Mouse (Mus musculus): ENCODE data around the gene Pip4k2b. TPM values are rescaled to one million over a fixed set of nuclear protein-coding genes. Genes with fewer than 3 reads are reported as not detected.

Gene Pip4k2b
- polyA plus RNA-seq, 1 experiment from 2014 or later: 0.63 TPM

DNA sequence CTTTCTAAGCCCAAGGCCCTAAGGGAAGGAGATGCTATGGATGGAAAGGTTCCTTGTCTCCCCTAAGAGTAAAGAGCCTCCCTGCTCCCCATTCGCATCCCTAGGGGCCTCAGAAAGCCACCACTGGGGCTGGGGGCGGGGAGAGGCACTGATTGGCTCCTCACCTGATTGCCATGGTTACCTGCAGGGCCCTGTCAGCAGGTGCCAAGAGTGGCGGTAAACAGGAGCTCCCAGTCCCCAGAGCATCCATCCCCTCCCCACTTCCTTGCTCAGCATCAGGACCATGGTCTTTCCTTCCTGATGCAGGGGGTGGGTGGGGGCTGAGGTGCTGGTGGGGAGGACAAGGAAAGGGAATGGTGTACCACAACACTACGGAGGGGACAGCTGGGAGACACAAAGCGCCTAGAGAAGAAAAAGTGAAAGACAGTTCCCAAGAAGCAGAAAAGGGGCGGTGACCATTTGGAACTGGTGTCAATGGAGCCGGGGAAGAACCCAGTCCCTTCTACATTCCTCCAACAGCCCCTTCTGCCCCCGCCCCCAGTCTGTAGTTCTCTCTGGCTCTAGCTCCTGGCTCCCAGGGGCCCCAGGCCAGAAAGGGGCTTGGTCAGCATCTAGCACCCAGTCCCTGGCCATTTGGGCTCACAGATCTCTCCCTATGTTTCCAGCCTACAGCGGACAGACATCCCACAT, 48.6 kb downstream of the Pip4k2b start:
- Histone ChIP-seq H3K4me3 (ENCODE audit: low read depth, low read length) (no peak overlapping the region), H3K36me3 (ENCODE audit: control insufficient read depth, insufficient read depth) (peaks cover 29% of the 10 kb centered on the region), H3K9ac (ENCODE audit: low read depth, low read length) (no peak overlapping the region), H3K4me2 (replicated peaks; ENCODE audit: low read depth) (peak overlapping the region; percentile 44), H3K27ac (ENCODE audit: low read depth, low read length) (peak overlapping the region; percentile 41), H3K27me3 (replicated peaks; ENCODE audit: control insufficient read depth, insufficient read depth, low read length) (no peaks in the 10 kb centered on the region), H3K4me1 (replicated peaks; ENCODE audit: control insufficient read depth, insufficient read depth, low read length) (peaks cover 18% of the 10 kb centered on the region; the same call in 1 of the 2 replicates), H3K9me3 (ENCODE audit: control insufficient read depth) (no peaks in the 10 kb centered on the region)
- ATAC-seq: no peak
- TF ChIP-seq CTCF (IDR thresholded peaks at IDR 0.05; ENCODE audit: low read depth): no peak
- WGBS: 34% methylated on average over 8 of the region's 9 CpGs

DNA sequence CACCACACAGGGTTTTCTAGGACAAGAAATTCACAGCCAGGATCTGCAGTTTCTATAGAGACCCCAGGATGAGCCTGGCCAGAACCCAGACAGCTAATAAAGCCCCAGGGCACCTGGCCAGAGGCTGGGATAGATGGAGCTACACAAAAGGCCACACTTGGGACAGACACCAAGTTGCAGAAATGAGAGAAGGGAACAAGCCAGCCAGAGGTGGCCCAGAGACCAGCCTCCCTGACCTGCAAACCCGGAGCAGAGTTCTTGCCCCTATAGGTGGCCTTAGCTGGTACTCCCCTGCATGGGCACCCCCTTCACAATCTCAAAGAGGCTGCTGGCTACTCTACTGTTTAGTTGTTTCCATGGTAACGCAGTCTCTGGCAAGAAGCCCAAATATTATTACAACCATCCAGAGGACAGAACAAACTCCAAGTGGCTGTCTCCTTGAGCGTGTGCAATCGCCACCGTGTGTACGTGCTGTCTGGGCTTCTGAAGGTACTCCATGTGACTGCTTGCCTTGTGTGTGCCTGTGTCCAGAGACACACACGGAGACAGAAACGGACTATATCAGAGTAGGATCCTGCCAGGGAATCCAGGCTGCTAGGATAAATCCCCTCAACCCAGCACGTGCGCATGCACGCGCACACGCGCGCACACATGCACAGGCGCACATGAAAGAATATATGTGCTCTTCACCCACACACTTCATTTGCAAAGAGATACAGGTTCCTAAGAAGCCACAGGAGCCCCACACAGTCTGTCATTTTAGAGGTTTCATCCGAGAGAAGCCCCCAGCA, 49.4 kb downstream of the Pip4k2b start:
- Histone ChIP-seq H3K36me3 (ENCODE audit: control insufficient read depth, insufficient read depth) (peaks cover 37% of the 10 kb centered on the region), H3K27me3 (replicated peaks; ENCODE audit: control insufficient read depth, insufficient read depth, low read length) (no peaks in the 10 kb centered on the region), H3K4me1 (replicated peaks; ENCODE audit: control insufficient read depth, insufficient read depth, low read length) (peaks cover 18% of the 10 kb centered on the region; the same call in 1 of the 2 replicates), H3K4me3 (ENCODE audit: low read depth, low read length) (no peak overlapping the region), H3K4me2 (replicated peaks; ENCODE audit: low read depth) (peak overlapping the region; percentile 44), H3K9me3 (ENCODE audit: control insufficient read depth) (no peaks in the 10 kb centered on the region), H3K27ac (ENCODE audit: low read depth, low read length) (peak overlapping the region; percentile 41), H3K9ac (ENCODE audit: low read depth, low read length) (no peak overlapping the region; the same call in 1 of the 2 replicates)
- peak; percentile 55 for ATAC-seq
- peak; percentile 4; the same call in 1 of the 2 replicates for TF ChIP-seq CTCF (IDR thresholded peaks at IDR 0.05; ENCODE audit: low read depth)
- 41% methylated on average over 17 of the region's 17 CpGs for WGBS

DNA sequence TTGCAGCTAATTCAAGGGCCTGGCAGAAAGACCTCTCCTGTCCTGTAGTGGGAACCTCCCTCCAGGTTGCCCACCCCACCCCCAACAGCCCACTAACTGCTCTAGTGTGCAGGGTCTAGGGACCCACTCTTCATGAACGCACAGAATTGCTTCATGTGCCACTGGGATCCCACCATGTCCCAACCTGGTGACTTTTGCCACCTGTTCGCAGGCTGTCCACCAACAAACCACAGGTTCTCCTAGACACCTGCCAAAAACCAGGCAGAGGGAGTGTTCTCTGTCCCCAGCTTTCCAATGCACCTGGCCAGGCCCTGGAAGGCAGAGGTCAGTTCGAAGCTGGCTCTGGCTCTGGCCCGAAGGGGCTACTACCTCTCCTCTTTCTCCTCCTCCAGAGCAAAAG, 50.1 kb downstream of the Pip4k2b start:
- Histone ChIP-seq H3K9ac (ENCODE audit: low read depth, low read length) (no peak overlapping the region), H3K27me3 (replicated peaks; ENCODE audit: control insufficient read depth, insufficient read depth, low read length) (no peaks in the 10 kb centered on the region), H3K4me3 (ENCODE audit: low read depth, low read length) (no peak overlapping the region), H3K4me1 (replicated peaks; ENCODE audit: control insufficient read depth, insufficient read depth, low read length) (peaks cover 18% of the 10 kb centered on the region; the same call in 1 of the 2 replicates), H3K27ac (ENCODE audit: low read depth, low read length) (no peak overlapping the region), H3K36me3 (ENCODE audit: control insufficient read depth, insufficient read depth) (peaks cover 43% of the 10 kb centered on the region), H3K4me2 (replicated peaks; ENCODE audit: low read depth) (peak overlapping the region; percentile 44; the same call in 1 of the 2 replicates), H3K9me3 (ENCODE audit: control insufficient read depth) (no peaks in the 10 kb centered on the region)
- TF ChIP-seq CTCF (IDR thresholded peaks at IDR 0.05; ENCODE audit: low read depth): no peak
- 73% methylated on average over 4 of the region's 4 CpGs for WGBS
- no peak for ATAC-seq

DNA sequence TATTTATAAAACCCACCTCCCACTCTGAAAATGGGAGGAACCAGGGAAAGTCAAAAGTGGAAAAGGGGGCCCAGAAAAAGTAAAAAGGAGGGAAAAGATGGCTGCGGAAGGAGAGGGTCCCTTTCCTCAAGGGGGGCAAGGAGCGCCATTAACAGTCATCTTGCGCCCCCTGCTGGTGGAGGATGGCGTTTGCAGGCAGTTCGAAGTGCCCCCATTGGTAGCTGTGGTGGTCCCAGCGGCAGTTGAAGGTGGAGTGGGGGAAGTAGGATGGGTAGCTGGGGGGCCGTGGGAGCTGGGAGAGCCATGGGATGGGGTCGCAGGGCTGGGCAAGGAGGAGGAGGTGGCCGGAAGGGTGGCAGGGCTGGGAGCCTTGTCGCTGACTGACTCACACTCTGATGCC, 54.6 kb downstream of the Pip4k2b start:
- Histone ChIP-seq H3K9ac (ENCODE audit: low read depth, low read length) (no peak overlapping the region), H3K9me3 (ENCODE audit: control insufficient read depth) (no peaks in the 10 kb centered on the region), H3K4me1 (replicated peaks; ENCODE audit: control insufficient read depth, insufficient read depth, low read length) (no peaks in the 10 kb centered on the region; the same call in none of the 2 replicates), H3K27me3 (replicated peaks; ENCODE audit: control insufficient read depth, insufficient read depth, low read length) (no peaks in the 10 kb centered on the region), H3K36me3 (ENCODE audit: control insufficient read depth, insufficient read depth) (peaks cover 58% of the 10 kb centered on the region), H3K4me2 (replicated peaks; ENCODE audit: low read depth) (no peak overlapping the region), H3K27ac (ENCODE audit: low read depth, low read length) (no peak overlapping the region), H3K4me3 (ENCODE audit: low read depth, low read length) (no peak overlapping the region)
- 29% methylated on average over 10 of the region's 10 CpGs for WGBS
- TF ChIP-seq CTCF (IDR thresholded peaks at IDR 0.05; ENCODE audit: low read depth): peak; percentile 90
- ATAC-seq: no peak

DNA sequence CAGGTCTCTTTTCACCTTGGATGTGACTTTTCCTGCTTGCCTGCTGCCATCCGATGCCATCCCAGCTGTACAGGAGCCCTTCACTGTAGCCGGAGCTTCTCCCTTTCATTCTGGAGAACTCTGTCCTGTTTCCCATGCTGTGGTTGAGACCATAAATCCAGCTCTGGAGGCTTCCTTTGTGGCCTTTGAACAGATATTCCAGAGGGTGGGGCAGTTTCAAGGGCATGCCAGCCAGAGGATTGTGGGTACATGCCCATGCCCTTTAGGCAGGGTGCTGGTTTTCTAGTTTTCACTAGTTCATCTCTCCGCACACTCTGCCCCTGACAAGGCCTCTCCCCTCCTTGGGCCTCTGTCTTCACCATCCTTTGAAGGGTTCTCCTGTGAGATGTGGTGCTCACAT, 57.4 kb downstream of the Pip4k2b start:
- Histone ChIP-seq H3K9ac (ENCODE audit: low read depth, low read length) (no peak overlapping the region; the same call in 1 of the 2 replicates), H3K4me2 (replicated peaks; ENCODE audit: low read depth) (peak overlapping the region; percentile 66), H3K9me3 (ENCODE audit: control insufficient read depth) (no peaks in the 10 kb centered on the region), H3K4me3 (ENCODE audit: low read depth, low read length) (peak overlapping the region; percentile 38), H3K4me1 (replicated peaks; ENCODE audit: control insufficient read depth, insufficient read depth, low read length) (no peaks in the 10 kb centered on the region; the same call in 1 of the 2 replicates), H3K27ac (ENCODE audit: low read depth, low read length) (peak overlapping the region; percentile 65), H3K27me3 (replicated peaks; ENCODE audit: control insufficient read depth, insufficient read depth, low read length) (no peaks in the 10 kb centered on the region), H3K36me3 (ENCODE audit: control insufficient read depth, insufficient read depth) (peaks cover 41% of the 10 kb centered on the region)
- peak; percentile 32 for ATAC-seq
- WGBS: 47% methylated on average over 3 of the region's 3 CpGs
- no peak for TF ChIP-seq CTCF (IDR thresholded peaks at IDR 0.05; ENCODE audit: low read depth)

DNA sequence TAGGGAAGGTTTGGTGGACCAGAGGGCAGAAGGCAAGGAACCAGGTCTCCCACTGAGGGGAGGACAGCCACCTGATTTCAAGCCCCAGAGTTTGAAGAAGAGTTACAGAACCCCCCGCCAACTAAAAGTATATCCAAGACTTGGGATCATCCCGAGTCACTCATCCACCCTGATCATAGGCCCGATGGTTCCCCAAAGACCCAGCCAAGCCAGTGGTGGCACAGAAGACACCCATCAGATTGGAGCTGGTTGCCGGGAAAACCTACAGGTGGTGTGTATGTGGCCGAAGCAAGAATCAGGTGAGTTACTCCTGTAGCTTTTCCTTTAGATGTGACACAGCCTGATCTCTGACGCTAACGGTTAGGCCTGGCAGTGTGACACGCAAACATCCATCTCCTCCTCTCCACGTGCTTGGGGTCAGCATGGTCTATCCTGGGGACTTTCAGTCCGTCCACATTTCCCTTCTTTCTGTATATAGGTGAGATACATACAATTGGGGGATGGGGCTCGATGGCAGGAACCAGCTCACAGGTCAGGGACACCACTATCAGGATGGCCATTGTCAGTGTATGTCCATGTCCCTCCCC, 58.1 kb downstream of the Pip4k2b start:
- Histone ChIP-seq H3K27ac (ENCODE audit: low read depth, low read length) (peak overlapping the region; percentile 65), H3K27me3 (replicated peaks; ENCODE audit: control insufficient read depth, insufficient read depth, low read length) (no peaks in the 10 kb centered on the region), H3K36me3 (ENCODE audit: control insufficient read depth, insufficient read depth) (peaks cover 40% of the 10 kb centered on the region), H3K4me1 (replicated peaks; ENCODE audit: control insufficient read depth, insufficient read depth, low read length) (no peaks in the 10 kb centered on the region; the same call in 1 of the 2 replicates), H3K4me2 (replicated peaks; ENCODE audit: low read depth) (peak overlapping the region; percentile 66), H3K4me3 (ENCODE audit: low read depth, low read length) (peak overlapping the region; percentile 38), H3K9ac (ENCODE audit: low read depth, low read length) (peak overlapping the region; percentile 51), H3K9me3 (ENCODE audit: control insufficient read depth) (no peaks in the 10 kb centered on the region)
- no peak for TF ChIP-seq CTCF (IDR thresholded peaks at IDR 0.05; ENCODE audit: low read depth)
- ATAC-seq: no peak
- 44% methylated on average over 11 of the region's 11 CpGs for WGBS
